8 mouse cellular contexts compared by ENCODE assay signal in the genomic region with DNA sequence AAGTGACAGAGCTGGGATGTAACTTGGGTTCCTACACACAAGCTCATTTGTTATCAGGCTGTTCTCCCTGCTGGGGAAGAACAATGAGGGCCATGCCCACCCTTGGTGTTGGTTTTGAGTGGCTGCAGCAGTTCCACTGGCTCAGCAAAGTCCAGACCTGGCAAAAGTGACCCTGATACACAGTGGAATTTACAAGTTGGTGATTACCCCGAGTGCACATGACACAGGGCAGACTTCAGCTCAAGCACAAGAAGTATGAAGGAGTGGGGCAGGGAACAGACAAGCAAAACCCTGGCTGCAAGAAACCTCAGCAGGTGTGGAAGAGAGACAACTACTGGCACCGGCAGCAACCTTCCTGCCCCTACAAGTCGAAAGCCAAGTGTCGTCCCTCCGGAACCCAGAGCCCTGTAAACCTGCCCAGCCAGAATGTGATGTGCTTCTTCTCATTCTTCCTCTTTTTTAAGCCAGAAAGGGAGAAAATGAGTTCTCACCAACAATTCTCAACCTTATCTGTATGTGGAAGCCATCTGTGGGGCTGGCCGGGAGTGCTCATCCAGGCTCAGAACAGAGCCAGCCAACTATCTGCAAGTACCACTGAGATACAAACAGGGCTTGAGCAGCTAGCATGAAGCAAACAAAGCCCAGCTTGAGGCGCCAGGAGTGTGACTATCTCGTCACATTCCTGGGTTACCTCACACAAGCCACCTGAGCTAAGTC. TPM values are rescaled to one million over a fixed set of nuclear protein-coding genes. Genes with fewer than 3 reads are reported as not detected.
DNase-seq lines count a peak whose midpoint lies in the region; ATAC-seq and TF ChIP-seq lines count a peak whose summit lies in the region.

No protein-coding gene starts in this region.

- TF ChIP-seq CTCF in bone marrow, adult 2 months (IDR thresholded peaks at IDR 0.05; ENCODE audit: control insufficient read depth, insufficient read depth, low read length), result no peak

- no peaks in the 10 kb centered on the region for H3K9me3 ChIP-seq in heart, embryonic 13.5 days
- H3K9me3 ChIP-seq in intestine, embryonic 16.5 days (ENCODE audit: control insufficient read depth, low read length), result no peaks in the 10 kb centered on the region
- H3K9me3 ChIP-seq in forebrain, embryonic 13.5 days (replicated peaks), result no peaks in the 10 kb centered on the region

- H3K36me3 ChIP-seq in heart, embryonic 13.5 days, result peaks cover 30% of the 10 kb centered on the region
- H3K36me3 ChIP-seq in intestine, embryonic 16.5 days (ENCODE audit: control insufficient read depth, insufficient read depth, low read length), result peaks cover 3% of the 10 kb centered on the region
- H3K36me3 ChIP-seq in macrophage (ENCODE audit: inconsistent target), result peaks cover 15% of the 10 kb centered on the region
- H3K36me3 ChIP-seq in forebrain, embryonic 13.5 days (ENCODE audit: poor library complexity, severe bottlenecking), result peaks cover 30% of the 10 kb centered on the region

- H3K79me2 ChIP-seq in macrophage (ENCODE audit: inconsistent target), result peaks cover 96% of the 10 kb centered on the region

- 29% methylated on average over 8 of the region's 8 CpGs for WGBS in heart, embryonic 13.5 days
- 9% methylated on average over 8 of the region's 8 CpGs for WGBS in bone marrow, adult 2 months
- WGBS in intestine, embryonic 16.5 days, result 68% methylated on average over 8 of the region's 8 CpGs
- WGBS in macrophage (ENCODE audit: missing documents), result 27% methylated on average over 8 of the region's 8 CpGs
- WGBS in forebrain, embryonic 13.5 days, result 67% methylated on average over 8 of the region's 8 CpGs

- ATAC-seq in heart, embryonic 13.5 days (ENCODE audit: extremely low read depth, insufficient number of reproducible peaks, low FRiP score, low TSS enrichment), result no peak
- ATAC-seq in intestine, embryonic 16.5 days, result peak; percentile 31
- no peak for ATAC-seq in forebrain, embryonic 13.5 days

- no peak for TF ChIP-seq POLR2A in bone marrow, adult 2 months (IDR thresholded peaks at IDR 0.05; ENCODE audit: borderline replicate concordance, control insufficient read depth, low read depth, low read length)

- H3K4me1 ChIP-seq in heart, embryonic 13.5 days, result peaks cover 67% of the 10 kb centered on the region
- peaks cover 18% of the 10 kb centered on the region for H3K4me1 ChIP-seq in bone marrow, adult 2 months (ENCODE audit: control insufficient read depth, insufficient read depth, low read length)
- H3K4me1 ChIP-seq in intestine, embryonic 16.5 days (ENCODE audit: control insufficient read depth, insufficient read depth, low read length), result peaks cover 46% of the 10 kb centered on the region
- H3K4me1 ChIP-seq in forebrain, embryonic 13.5 days, result peaks cover 19% of the 10 kb centered on the region

- H3K9ac ChIP-seq in heart, embryonic 13.5 days, result peak overlapping the region; percentile 62
- no peak overlapping the region; the same call in 1 of the 2 replicates for H3K9ac ChIP-seq in intestine, embryonic 16.5 days (ENCODE audit: low read depth, low read length)
- H3K9ac ChIP-seq in forebrain, embryonic 13.5 days, result no peak overlapping the region

- no peaks in the 10 kb centered on the region for H3K27me3 ChIP-seq in heart, embryonic 13.5 days (replicated peaks)
- H3K27me3 ChIP-seq in intestine, embryonic 16.5 days (replicated peaks; ENCODE audit: control insufficient read depth, insufficient read depth, low read length), result no peaks in the 10 kb centered on the region
- H3K27me3 ChIP-seq in forebrain, embryonic 13.5 days, result no peaks in the 10 kb centered on the region

- H3K4me2 ChIP-seq in heart, embryonic 13.5 days, result peak overlapping the region; percentile 40
- H3K4me2 ChIP-seq in intestine, embryonic 16.5 days (ENCODE audit: low read depth, low read length), result no peak overlapping the region
- H3K4me2 ChIP-seq in forebrain, embryonic 13.5 days, result no peak overlapping the region

- H3K27ac ChIP-seq in heart, embryonic 13.5 days (replicated peaks), result peak overlapping the region; percentile 85
- peak overlapping the region; percentile 46 for H3K27ac ChIP-seq in bone marrow, adult 2 months (ENCODE audit: control insufficient read depth, insufficient read depth, low read depth, low read length, poor library complexity)
- H3K27ac ChIP-seq in intestine, embryonic 16.5 days (ENCODE audit: low read length), result peak overlapping the region; percentile 71
- peak overlapping the region; percentile 94 for H3K27ac ChIP-seq in macrophage
- no peak overlapping the region for H3K27ac ChIP-seq in forebrain, embryonic 13.5 days

- H3K4me3 ChIP-seq in heart, embryonic 13.5 days, result no peak overlapping the region
- H3K4me3 ChIP-seq in bone marrow, adult 2 months (replicated peaks; ENCODE audit: control insufficient read depth, low read depth, low read length), result no peak overlapping the region
- H3K4me3 ChIP-seq in intestine, embryonic 16.5 days (ENCODE audit: low read length), result no peak overlapping the region
- no peak overlapping the region for H3K4me3 ChIP-seq in macrophage (ENCODE audit: inconsistent target)
- no peak overlapping the region for H3K4me3 ChIP-seq in forebrain, embryonic 13.5 days

- no peak for DNase-seq in heart, postnatal 4 days
- no peak for DNase-seq in right cerebral cortex, adult 18-20 months
- DNase-seq in retina, postnatal 1 day, result no peak

RNA-seq across cellular contexts. Expression of gene Hspb9, which starts 8.3 kb away (rescaled TPM):
- 0.21 TPM in 1 of 2 replicates, not detected in the other for polyA plus RNA-seq in heart, embryonic 13.5 days (2015; fragmentation: Nextera tagmentation; extraction: Ambion mirVana)
- total RNA-seq in heart, postnatal 4 days (2021), result not detected
- not detected in 2 replicates for polyA plus RNA-seq in bone marrow, adult 2 months (2011; ENCODE audit: insufficient read depth, insufficient read length, low replicate concordance, missing spikeins)
- polyA plus RNA-seq in intestine, embryonic 16.5 days (2015; fragmentation: Nextera tagmentation; extraction: Ambion mirVana), result 0.29 TPM in 1 of 2 replicates, not detected in the other
- 1 to 10 TPM in 6 of 26 experiments, not detected in 20; 1.5 to 3.3 (median 1.7) TPM for total RNA-seq in macrophage (2018; cell fraction: chromatin; rRNA removed)
- under 1 TPM in 10 of 26 experiments, not detected in 16; 0.25 to 0.92 (median 0.34) TPM for total RNA-seq in macrophage (2018; cell fraction: cytosol; rRNA removed)
- total RNA-seq in macrophage (2018; cell fraction: nucleus; rRNA removed), result 1 to 10 TPM in 8 of 26 experiments, under 1 TPM in 1, not detected in 17; 0.99 to 5.3 (median 3.1) TPM
- not detected in 3 replicates for polyA plus RNA-seq in macrophage (2018)
- not detected in 2 replicates for polyA plus RNA-seq in forebrain, embryonic 13.5 days (2015; fragmentation: Nextera tagmentation; extraction: Ambion mirVana)

RNA-seq across cellular contexts. Expression of gene Kat2a, which starts 9.7 kb away (rescaled TPM):
- polyA plus RNA-seq in heart, embryonic 13.5 days (2015; fragmentation: Nextera tagmentation; extraction: Ambion mirVana), result 33.4 and 34.7 TPM in 2 replicates
- 10 to 100 TPM; 17.5 to 18.0 TPM for total RNA-seq in heart, postnatal 4 days (2021)
- 7.6 and 16.3 TPM in 2 replicates for polyA plus RNA-seq in bone marrow, adult 2 months (2011; ENCODE audit: insufficient read depth, insufficient read length, low replicate concordance, missing spikeins)
- polyA plus RNA-seq in intestine, embryonic 16.5 days (2015; fragmentation: Nextera tagmentation; extraction: Ambion mirVana), result 38.7 and 40.7 TPM in 2 replicates
- total RNA-seq in macrophage (2018; cell fraction: chromatin; rRNA removed), result 10 to 100 TPM; 35.6 to 91.5 (median 59.1) TPM
- total RNA-seq in macrophage (2018; cell fraction: cytosol; rRNA removed), result 10 to 100 TPM; 11.8 to 23.7 (median 19.2) TPM
- total RNA-seq in macrophage (2018; cell fraction: nucleus; rRNA removed), result 10 to 100 TPM; 16.9 to 85.9 (median 40.5) TPM
- polyA plus RNA-seq in macrophage (2018), result 22.4 to 41.0 TPM (median 23.3 TPM) in 3 replicates
- polyA plus RNA-seq in forebrain, embryonic 13.5 days (2015; fragmentation: Nextera tagmentation; extraction: Ambion mirVana), result 41.6 and 48.7 TPM in 2 replicates

RNA-seq across cellular contexts. Expression of gene Rab5c, which starts 16.1 kb away (rescaled TPM):
- polyA plus RNA-seq in heart, embryonic 13.5 days (2015; fragmentation: Nextera tagmentation; extraction: Ambion mirVana), result 13.4 and 13.6 TPM in 2 replicates
- total RNA-seq in heart, postnatal 4 days (2021), result 10 to 100 TPM; 78.8 to 83.6 TPM
- 91.8 and 126 TPM in 2 replicates for polyA plus RNA-seq in bone marrow, adult 2 months (2011; ENCODE audit: insufficient read depth, insufficient read length, low replicate concordance, missing spikeins)
- 41.1 and 41.6 TPM in 2 replicates for polyA plus RNA-seq in intestine, embryonic 16.5 days (2015; fragmentation: Nextera tagmentation; extraction: Ambion mirVana)
- 100 to 1,000 TPM in 1 of 26 experiments, 10 to 100 TPM in 25; 39.2 to 102 (median 64.6) TPM for total RNA-seq in macrophage (2018; cell fraction: chromatin; rRNA removed)
- total RNA-seq in macrophage (2018; cell fraction: cytosol; rRNA removed), result 100 to 1,000 TPM; 286 to 464 (median 359) TPM
- 100 to 1,000 TPM in 24 of 26 experiments, 10 to 100 TPM in 2; 81.7 to 239 (median 158) TPM for total RNA-seq in macrophage (2018; cell fraction: nucleus; rRNA removed)
- polyA plus RNA-seq in macrophage (2018), result 348 to 578 TPM (median 378 TPM) in 3 replicates
- 22.7 and 23.1 TPM in 2 replicates for polyA plus RNA-seq in forebrain, embryonic 13.5 days (2015; fragmentation: Nextera tagmentation; extraction: Ambion mirVana)

RNA-seq across cellular contexts. Expression of gene Dhx58, which starts 17.9 kb away (rescaled TPM):
- 1.5 and 1.9 TPM in 2 replicates for polyA plus RNA-seq in heart, embryonic 13.5 days (2015; fragmentation: Nextera tagmentation; extraction: Ambion mirVana)
- under 1 TPM; 0.62 to 0.83 TPM for total RNA-seq in heart, postnatal 4 days (2021)
- polyA plus RNA-seq in bone marrow, adult 2 months (2011; ENCODE audit: insufficient read depth, insufficient read length, low replicate concordance, missing spikeins), result 13.2 and 34.6 TPM in 2 replicates
- polyA plus RNA-seq in intestine, embryonic 16.5 days (2015; fragmentation: Nextera tagmentation; extraction: Ambion mirVana), result 3.4 TPM in 2 replicates
- 100 to 1,000 TPM; 134 to 515 (median 340) TPM for total RNA-seq in macrophage (2018; cell fraction: chromatin; rRNA removed)
- total RNA-seq in macrophage (2018; cell fraction: cytosol; rRNA removed), result 100 to 1,000 TPM in 13 of 26 experiments, 10 to 100 TPM in 13; 58.7 to 198 (median 123) TPM
- 100 to 1,000 TPM; 150 to 535 (median 277) TPM for total RNA-seq in macrophage (2018; cell fraction: nucleus; rRNA removed)
- polyA plus RNA-seq in macrophage (2018), result 42.8 to 129 TPM (median 87.0 TPM) in 3 replicates
- polyA plus RNA-seq in forebrain, embryonic 13.5 days (2015; fragmentation: Nextera tagmentation; extraction: Ambion mirVana), result 1.8 and 2.1 TPM in 2 replicates

RNA-seq across cellular contexts. Expression of gene Zfp385c, which starts 29.7 kb away (rescaled TPM):
- polyA plus RNA-seq in heart, embryonic 13.5 days (2015; fragmentation: Nextera tagmentation; extraction: Ambion mirVana), result 0.09 and 0.51 TPM in 2 replicates
- under 1 TPM; 0.56 to 0.60 TPM for total RNA-seq in heart, postnatal 4 days (2021)
- not detected in 2 replicates for polyA plus RNA-seq in bone marrow, adult 2 months (2011; ENCODE audit: insufficient read depth, insufficient read length, low replicate concordance, missing spikeins)
- polyA plus RNA-seq in intestine, embryonic 16.5 days (2015; fragmentation: Nextera tagmentation; extraction: Ambion mirVana), result 0.20 and 0.31 TPM in 2 replicates
- total RNA-seq in macrophage (2018; cell fraction: chromatin; rRNA removed), result 1 to 10 TPM in 3 of 26 experiments, under 1 TPM in 2, not detected in 21; 0.49 to 3.0 (median 1.0) TPM
- total RNA-seq in macrophage (2018; cell fraction: cytosol; rRNA removed), result 1 to 10 TPM in 10 of 26 experiments, under 1 TPM in 16; 0.26 to 2.0 (median 0.87) TPM
- total RNA-seq in macrophage (2018; cell fraction: nucleus; rRNA removed), result 1 to 10 TPM in 7 of 26 experiments, under 1 TPM in 9, not detected in 10; 0.17 to 2.5 (median 0.95) TPM
- 0.14 to 1.2 TPM (median 0.57 TPM) in 3 replicates for polyA plus RNA-seq in macrophage (2018)
- 0.18 and 0.48 TPM in 2 replicates for polyA plus RNA-seq in forebrain, embryonic 13.5 days (2015; fragmentation: Nextera tagmentation; extraction: Ambion mirVana)
